Mouse (Mus musculus) cortical plate, adult 2 months (tissue): ENCODE measurements around the gene Iffo2. TPM values are rescaled to one million over a fixed set of nuclear protein-coding genes. Genes with fewer than 3 reads are reported as not detected.

ENCODE experiments used
- H3K27ac ChIP-seq: fragments of 200-500 bp; 2 replicates; pipeline ENCODE4 v1.5.1; 2012; ENCODE audit warnings: low read length, control low read depth, inconsistent platforms; ENCODE audit not compliant: insufficient read depth
- H3K4me1 ChIP-seq: fragments of 200-500 bp; 2 replicates; pipeline ENCODE4 v1.6.1; 2011; ENCODE audit warnings: low read length; ENCODE audit not compliant: control insufficient read depth, insufficient read depth
- H3K4me3 ChIP-seq: fragments of 200-500 bp; 2 replicates; pipeline ENCODE4 v1.5.1; 2011; ENCODE audit warnings: mild to moderate bottlenecking, low read length, control low read depth; ENCODE audit not compliant: insufficient read depth
- CTCF ChIP-seq: fragments of 200-500 bp; IDR thresholded peaks from 2 replicates; pipeline ENCODE4 v1.5.1; 2011; ENCODE audit warnings: mild to moderate bottlenecking, control low read depth, low read length; ENCODE audit not compliant: insufficient read depth; ENCODE audit errors: extremely low read depth
- POLR2A ChIP-seq: fragments of 200-500 bp; IDR thresholded peaks from 2 replicates; pipeline ENCODE4 v1.6.1; 2011; ENCODE audit warnings: mild to moderate bottlenecking, low read length, control low read depth; ENCODE audit not compliant: insufficient read depth; ENCODE audit errors: extremely low read depth
- polyA plus RNA-seq: library from polyadenylated mRNA; depleted of rRNA; stranded (reverse); fragments of >200 nt; gene quantifications from 2 replicates; pipeline ENCODE4 v1.2.3, GENCODE M21; 2012

Gene Iffo2
- polyA plus RNA-seq, 1 experiment: 9.4 TPM

DNA sequence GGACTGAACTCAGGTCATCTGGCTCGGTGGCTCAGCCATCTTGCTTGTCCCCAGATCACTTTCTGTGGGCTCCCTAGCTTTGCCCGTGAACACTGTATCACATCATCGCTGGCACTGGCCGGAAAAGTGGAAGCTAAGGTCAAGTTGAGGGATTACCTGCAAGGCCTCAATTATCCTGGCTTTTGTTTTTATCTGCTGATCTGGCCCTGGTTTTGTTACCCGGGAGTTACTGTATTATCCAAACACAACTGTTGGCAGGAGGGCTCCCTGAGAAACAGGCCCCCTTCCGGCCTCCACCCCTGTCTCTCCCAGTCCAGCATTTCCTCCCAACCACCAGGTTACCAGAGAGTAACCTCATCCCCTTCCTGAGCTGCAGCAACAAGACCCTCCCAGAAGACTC is 11.1 kb upstream of the Iffo2 start:
- no peak for TF ChIP-seq CTCF
- TF ChIP-seq POLR2A: no peak

DNA sequence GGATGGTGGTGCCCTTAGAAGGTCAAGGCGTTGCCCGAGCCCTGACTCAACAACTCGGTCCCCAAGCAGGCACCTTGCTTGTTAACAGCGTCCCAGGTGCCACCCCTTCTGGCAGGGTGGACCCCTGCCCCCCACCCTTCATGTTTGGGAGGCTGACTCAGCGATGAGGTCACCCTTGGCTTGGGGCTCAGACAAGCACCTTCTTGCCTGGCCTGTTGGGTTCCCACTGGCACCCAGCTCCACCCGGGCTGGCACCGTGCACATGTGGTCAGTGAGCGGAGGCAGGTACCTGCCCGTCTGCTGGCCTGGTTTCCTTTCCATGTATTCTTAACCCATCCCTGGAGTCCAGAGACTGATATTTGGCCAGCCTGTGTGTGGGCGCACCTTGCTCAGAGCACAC is 8.4 kb upstream of the Iffo2 start:
- no peak overlapping the region for H3K4me3 ChIP-seq
- H3K4me1 ChIP-seq: no peaks in the 10 kb centered on the region
- no peak for TF ChIP-seq CTCF
- H3K27ac ChIP-seq: no peak overlapping the region

More for the DNA sequence above, 11.1 kb upstream of the Iffo2 start:
- Histone ChIP-seq H3K4me1 (no peaks in the 10 kb centered on the region), H3K27ac (no peak overlapping the region), H3K4me3 (no peak overlapping the region)

DNA sequence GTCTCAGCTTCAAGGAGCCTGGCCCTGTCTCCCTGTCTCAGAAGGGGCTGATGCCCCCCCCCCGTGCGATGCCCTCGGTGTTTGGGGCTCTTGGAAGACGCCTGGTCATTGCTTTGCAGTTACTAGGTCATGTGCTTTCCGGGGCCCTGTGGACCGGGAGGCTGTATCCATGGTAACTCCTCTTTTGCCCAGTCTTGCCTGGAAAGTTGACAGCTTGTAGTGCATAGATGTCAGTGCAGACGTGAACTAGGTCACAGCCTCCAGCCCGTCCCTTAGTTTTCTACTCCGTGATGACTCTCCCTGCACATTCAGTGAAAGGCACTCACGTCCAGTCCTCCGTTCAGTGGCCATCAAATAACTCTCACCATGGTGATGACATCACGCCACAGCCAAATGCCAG is 3.9 kb upstream of the Iffo2 start:
- Histone ChIP-seq H3K4me1 (no peaks in the 10 kb centered on the region), H3K4me3 (no peak overlapping the region), H3K27ac (no peak overlapping the region)
- TF ChIP-seq POLR2A (no peak), CTCF (no peak)

DNA sequence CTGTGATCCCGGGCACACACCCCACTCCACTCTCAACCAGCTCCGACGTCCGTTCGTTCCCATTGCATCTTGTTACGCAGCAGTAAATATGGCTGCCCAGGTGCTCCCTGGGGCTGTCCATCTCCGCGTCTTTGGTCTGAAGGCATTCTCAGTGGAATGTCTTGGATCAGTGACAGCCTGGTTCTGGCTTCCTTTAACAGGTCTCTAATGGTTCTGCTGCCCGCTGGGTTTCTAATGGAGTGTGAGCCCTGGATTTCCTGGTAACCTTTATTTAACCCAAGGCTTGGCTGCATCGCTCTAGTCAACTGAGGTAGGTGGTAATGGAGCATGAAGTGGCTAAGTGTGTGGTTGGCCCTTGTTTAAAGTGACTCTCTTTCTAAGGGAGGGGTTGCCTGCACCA is 1.7 kb downstream of the Iffo2 start:
- no peak overlapping the region for H3K27ac ChIP-seq
- TF ChIP-seq CTCF (no peak), POLR2A (no peak)

DNA sequence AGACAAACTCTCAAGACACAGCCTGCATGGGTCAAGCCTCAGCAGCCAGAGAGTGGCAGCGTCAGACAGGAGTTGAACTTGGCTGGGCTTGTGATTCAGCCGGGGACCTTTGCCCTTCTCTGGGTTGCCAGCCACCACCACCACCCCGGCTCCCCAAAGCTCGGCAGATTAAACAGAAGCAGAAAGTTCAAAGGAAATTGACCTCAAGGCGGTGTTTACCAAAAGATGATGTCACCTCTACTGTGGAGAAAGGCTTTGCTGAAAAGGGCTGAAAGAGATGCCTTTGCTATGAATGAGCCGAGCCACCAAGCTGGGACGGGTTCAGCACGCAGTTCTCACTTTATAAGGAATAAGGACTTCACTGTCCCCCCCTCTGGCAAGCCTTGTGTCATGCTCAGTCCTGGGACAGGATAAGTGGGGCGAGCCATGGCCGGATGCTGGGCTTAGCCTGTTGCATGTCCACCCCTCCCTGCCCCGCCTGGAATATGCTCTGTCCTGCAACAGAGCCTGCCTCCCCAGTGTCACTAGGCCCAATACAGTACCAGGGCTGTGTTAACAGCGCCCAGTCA is 4.9 kb downstream of the Iffo2 start:
- Histone ChIP-seq H3K27ac (no peak overlapping the region), H3K4me3 (no peak overlapping the region), H3K4me1 (no peaks in the 10 kb centered on the region)
- TF ChIP-seq POLR2A (no peak), CTCF (no peak)

More for the DNA sequence above, 1.7 kb downstream of the Iffo2 start:
- H3K4me1 ChIP-seq: no peaks in the 10 kb centered on the region
- H3K4me3 ChIP-seq: no peak overlapping the region

DNA sequence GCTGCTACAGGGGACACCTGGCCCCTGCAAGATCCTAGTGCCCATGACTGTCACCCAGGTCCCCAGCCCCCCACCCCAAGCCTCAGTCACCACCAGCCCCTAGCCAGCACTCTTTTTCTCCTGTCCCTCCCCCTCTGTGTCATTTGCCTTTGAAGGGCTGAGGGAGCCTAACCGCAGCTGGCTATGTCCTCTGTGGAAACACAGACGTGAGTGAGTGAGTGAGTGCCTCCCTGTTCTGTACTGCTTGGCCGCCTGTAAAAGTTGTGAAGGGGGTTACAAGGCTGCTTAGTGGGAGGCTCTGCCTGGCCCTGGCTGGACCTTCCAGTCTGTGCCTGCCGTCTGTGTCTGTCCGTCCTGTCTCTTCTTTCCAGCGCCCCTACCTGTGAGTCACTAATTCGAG is 5.4 kb downstream of the Iffo2 start:
- Histone ChIP-seq H3K4me3 (no peak overlapping the region), H3K4me1 (no peaks in the 10 kb centered on the region), H3K27ac (no peak overlapping the region)
- TF ChIP-seq POLR2A (no peak), CTCF (no peak)

DNA sequence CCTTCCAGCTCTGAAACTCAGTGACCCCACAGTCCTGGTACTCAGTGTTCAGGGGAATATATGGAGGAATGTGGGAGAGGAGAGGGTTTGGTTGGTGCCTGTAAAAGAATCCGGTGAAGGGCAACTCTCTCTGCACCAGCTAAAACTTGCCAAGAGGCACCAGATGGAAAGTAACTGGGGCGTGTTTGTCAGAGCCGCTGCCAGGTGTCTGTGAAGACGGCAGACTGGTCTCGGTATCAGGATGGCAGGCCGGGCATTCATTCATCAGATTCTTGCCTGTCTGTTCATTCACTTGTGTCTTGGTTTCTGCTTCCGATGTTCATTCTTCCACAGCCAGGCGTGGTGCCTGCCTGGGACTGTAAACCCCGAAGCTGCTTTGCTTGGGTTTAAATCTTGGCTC is 6.4 kb downstream of the Iffo2 start:
- Histone ChIP-seq H3K4me3 (no peak overlapping the region), H3K4me1 (no peaks in the 10 kb centered on the region), H3K27ac (no peak overlapping the region)
- no peak for TF ChIP-seq POLR2A
- no peak for TF ChIP-seq CTCF

DNA sequence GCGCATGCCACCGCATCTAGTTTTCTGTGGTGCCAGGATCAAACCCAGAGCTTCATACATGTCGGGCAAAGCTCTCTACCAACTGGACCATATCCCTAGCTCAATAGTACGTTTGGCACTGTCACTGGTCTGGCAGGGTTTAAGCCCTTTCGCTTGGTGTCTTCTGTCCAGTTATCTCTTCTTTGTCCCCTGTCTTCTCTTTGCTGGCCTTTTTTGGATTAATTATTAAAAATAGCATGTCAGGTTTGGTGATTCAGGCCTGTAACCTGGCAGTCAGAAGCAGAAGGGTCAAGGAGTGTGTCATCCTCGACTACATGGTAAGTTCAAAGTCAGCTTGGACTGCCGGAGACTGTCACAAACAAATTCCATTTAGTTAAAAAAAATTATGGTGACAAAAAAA is 10.4 kb downstream of the Iffo2 start:
- H3K27ac ChIP-seq: no peak overlapping the region
- TF ChIP-seq CTCF: no peak
- no peak for TF ChIP-seq POLR2A
- no peaks in the 10 kb centered on the region for H3K4me1 ChIP-seq
- H3K4me3 ChIP-seq: no peak overlapping the region

DNA sequence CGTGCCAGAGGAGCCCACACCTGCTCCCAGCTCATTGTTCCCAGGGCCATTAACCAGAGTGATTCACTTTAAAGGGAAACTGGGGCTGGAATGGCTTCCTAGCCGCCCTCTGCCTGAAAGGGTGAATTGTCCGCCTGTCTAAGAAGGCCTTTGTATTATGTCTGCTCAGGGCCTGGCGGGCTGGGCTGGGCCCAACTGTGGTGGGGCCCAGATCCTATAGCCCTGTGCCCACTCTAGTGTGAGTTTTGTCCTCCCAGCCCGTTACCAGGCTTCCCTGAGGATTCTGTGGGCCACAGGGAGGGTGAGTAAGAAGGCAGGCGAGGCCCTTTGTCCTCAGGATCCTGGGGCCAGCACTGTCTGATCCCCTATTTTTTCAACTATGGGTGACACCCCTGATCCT is 15.4 kb downstream of the Iffo2 start:
- Histone ChIP-seq H3K4me1 (no peaks in the 10 kb centered on the region), H3K27ac (no peak overlapping the region), H3K4me3 (no peak overlapping the region)
- TF ChIP-seq POLR2A (no peak), CTCF (no peak)

DNA sequence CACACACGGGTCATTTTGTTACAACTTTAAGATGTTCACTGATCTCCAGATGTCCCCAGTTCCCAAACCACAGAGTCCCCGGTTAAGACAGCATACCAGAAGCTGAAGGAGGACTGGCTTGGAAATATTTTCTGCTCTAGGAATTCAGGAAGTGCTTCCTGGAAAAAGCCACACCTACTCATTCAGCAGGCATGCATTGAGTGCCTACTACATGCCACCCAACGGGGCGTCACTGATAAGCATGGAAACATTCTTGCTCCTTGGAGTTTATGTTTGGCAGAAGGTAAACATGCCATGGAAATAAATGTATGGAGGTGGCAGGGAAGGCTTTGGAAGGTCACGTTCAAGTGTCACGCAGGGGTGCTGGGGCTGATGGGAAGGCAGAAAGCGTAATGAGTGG is 19.1 kb downstream of the Iffo2 start:
- H3K27ac ChIP-seq: no peak overlapping the region
- TF ChIP-seq CTCF: no peak
- no peak for TF ChIP-seq POLR2A
- no peak overlapping the region for H3K4me3 ChIP-seq
- no peaks in the 10 kb centered on the region for H3K4me1 ChIP-seq
